Mouse (Mus musculus): ENCODE data around the gene Adipoq.
"Not testable (repeated sequence)": the region's sequence is repeated elsewhere in the genome, so short reads cannot be mapped to it uniquely, and the experiment has no call there.

Adipoq gene

GRCm38 (mm10) chr16:23146280-23146679, at the start of gene Adipoq:
Adipoq (plus strand) TSS chr16:23146536.
- DNase-seq (ENCODE audit: low read depth, low spot score): no peak

GRCm38 (mm10) chr16:23096886-23097285, 49.5 kb upstream of the Adipoq start:
- not testable (repeated sequence) for DNase-seq (ENCODE audit: low read depth, low spot score)

GRCm38 (mm10) chr16:23097290-23098104, 48.8 kb upstream of the Adipoq start:
- DNase-seq (ENCODE audit: low read depth, low spot score): not testable (repeated sequence)

- DNase-seq (ENCODE audit: low read depth, low spot score): not testable (repeated sequence)
Measured at GRCm38 (mm10) chr16:23098105-23098452, 48.3 kb upstream of the Adipoq start.

GRCm38 (mm10) chr16:23099632-23100031, 46.7 kb upstream of the Adipoq start:
- DNase-seq (ENCODE audit: low read depth, low spot score): no peak

GRCm38 (mm10) chr16:23100099-23100575, 46.2 kb upstream of the Adipoq start:
- DNase-seq (ENCODE audit: low read depth, low spot score): no peak

GRCm38 (mm10) chr16:23100613-23101012, 45.7 kb upstream of the Adipoq start:
- DNase-seq (ENCODE audit: low read depth, low spot score): no peak

- DNase-seq (ENCODE audit: low read depth, low spot score): no peak
Measured at GRCm38 (mm10) chr16:23102340-23103037, 43.8 kb upstream of the Adipoq start.

- DNase-seq (ENCODE audit: low read depth, low spot score): no peak
Measured at GRCm38 (mm10) chr16:23103038-23103745, 43.1 kb upstream of the Adipoq start.

GRCm38 (mm10) chr16:23103841-23104240, 42.5 kb upstream of the Adipoq start:
- no peak for DNase-seq (ENCODE audit: low read depth, low spot score)

- DNase-seq (ENCODE audit: low read depth, low spot score): no peak
Measured at GRCm38 (mm10) chr16:23106121-23106520, 40.2 kb upstream of the Adipoq start.

GRCm38 (mm10) chr16:23107231-23107942, 38.9 kb upstream of the Adipoq start, which contains the start of gene Eif4a2:
Eif4a2 (plus strand) TSS chr16:23107444.
- peak; percentile 94 for DNase-seq (ENCODE audit: low read depth, low spot score)

- peak; percentile 82 for DNase-seq (ENCODE audit: low read depth, low spot score)
Measured at GRCm38 (mm10) chr16:23107946-23108759, 38.2 kb upstream of the Adipoq start.

- no peak for DNase-seq (ENCODE audit: low read depth, low spot score)
Measured at GRCm38 (mm10) chr16:23108943-23109342, 37.4 kb upstream of the Adipoq start.

- DNase-seq (ENCODE audit: low read depth, low spot score): no peak
Measured at GRCm38 (mm10) chr16:23109350-23110280, 36.7 kb upstream of the Adipoq start.

- DNase-seq (ENCODE audit: low read depth, low spot score): no peak
Measured at GRCm38 (mm10) chr16:23112348-23112747, 34.0 kb upstream of the Adipoq start.

- no peak for DNase-seq (ENCODE audit: low read depth, low spot score)
Measured at GRCm38 (mm10) chr16:23112861-23113435, 33.4 kb upstream of the Adipoq start.

GRCm38 (mm10) chr16:23113903-23114302, 32.4 kb upstream of the Adipoq start:
- DNase-seq (ENCODE audit: low read depth, low spot score): no peak

Measured in skeletal muscle tissue, adult 2 months (tissue).